Mouse (Mus musculus): ENCODE data around the gene Mark1. TPM values are rescaled to one million over a fixed set of nuclear protein-coding genes. Genes with fewer than 3 reads are reported as not detected.

Mark1 gene
- polyA plus RNA-seq, 1 experiment from 2014 or later, result 2.1 TPM

- WGBS, result 86% methylated on average over 11 of the region's 11 CpGs
- H3K4me1 ChIP-seq (replicated peaks; ENCODE audit: insufficient read depth, low read length), result no peaks in the 10 kb centered on the region
- no peaks in the 10 kb centered on the region for H3K36me3 ChIP-seq (ENCODE audit: insufficient read depth, low read length)
- ATAC-seq (replicated peaks; ENCODE audit: low FRiP score, low read depth) (no peak), DNase-seq (ENCODE audit: low spot score) (no peak)
- H3K4me2 ChIP-seq (ENCODE audit: low read length), result no peak overlapping the region
- H3K27ac ChIP-seq, result no peak overlapping the region
- no peak for TF ChIP-seq CTCF (IDR thresholded peaks at IDR 0.05; ENCODE audit: low read depth)
- H3K9ac ChIP-seq (ENCODE audit: low read depth, low read length), result no peak overlapping the region
- H3K9me3 ChIP-seq (replicated peaks; ENCODE audit: low read length), result no peaks in the 10 kb centered on the region
- H3K4me3 ChIP-seq (replicated peaks; ENCODE audit: low read depth, low read length), result no peak overlapping the region
- H3K27me3 ChIP-seq (ENCODE audit: insufficient read depth, low read length), result no peaks in the 10 kb centered on the region
Measured at GRCm38 (mm10) chr1:184951057-184951456, 48.3 kb downstream of the Mark1 start.

DNA sequence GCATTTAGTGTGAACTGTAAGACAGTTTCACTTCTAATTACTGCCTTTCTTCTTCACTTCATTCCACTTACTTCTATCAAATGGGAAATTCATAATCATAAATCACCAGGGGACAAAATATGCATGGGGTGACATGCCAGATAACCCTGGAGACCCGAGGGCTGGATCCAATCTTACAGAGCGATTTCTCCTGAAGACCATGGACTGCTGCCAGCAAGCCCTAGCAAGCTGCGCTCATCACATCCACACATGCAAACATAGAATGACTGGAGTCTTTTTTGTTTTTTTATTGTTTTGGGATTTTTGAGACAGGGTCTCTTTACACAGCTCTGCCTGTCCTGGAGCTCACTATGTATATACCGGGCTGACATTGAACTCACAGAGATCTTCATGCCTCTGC lies 61.3 kb downstream of the Mark1 start:
- H3K36me3 ChIP-seq (ENCODE audit: insufficient read depth, low read length), result no peaks in the 10 kb centered on the region
- H3K9ac ChIP-seq (ENCODE audit: low read depth, low read length), result no peak overlapping the region
- 66% methylated on average over 4 of the region's 4 CpGs for WGBS
- H3K27me3 ChIP-seq (ENCODE audit: insufficient read depth, low read length), result no peaks in the 10 kb centered on the region
- H3K9me3 ChIP-seq (replicated peaks; ENCODE audit: low read length), result no peaks in the 10 kb centered on the region
- peak; percentile 11 for DNase-seq (ENCODE audit: low spot score)
- no peak overlapping the region for H3K27ac ChIP-seq
- no peak for TF ChIP-seq CTCF (IDR thresholded peaks at IDR 0.05; ENCODE audit: low read depth)
- no peaks in the 10 kb centered on the region for H3K4me1 ChIP-seq (replicated peaks; ENCODE audit: insufficient read depth, low read length)
- ATAC-seq (replicated peaks; ENCODE audit: low FRiP score, low read depth), result no peak
- H3K4me3 ChIP-seq (replicated peaks; ENCODE audit: low read depth, low read length), result no peak overlapping the region
- H3K4me2 ChIP-seq (ENCODE audit: low read length), result no peak overlapping the region

GRCm38 (mm10) chr1:184935980-184936379 lies 63.4 kb downstream of the Mark1 start:
- H3K36me3 ChIP-seq (ENCODE audit: insufficient read depth, low read length), result no peaks in the 10 kb centered on the region
- WGBS, result 55% methylated on average over 5 of the region's 5 CpGs
- no peaks in the 10 kb centered on the region for H3K4me1 ChIP-seq (replicated peaks; ENCODE audit: insufficient read depth, low read length)
- no peak overlapping the region for H3K9ac ChIP-seq (ENCODE audit: low read depth, low read length)
- H3K4me2 ChIP-seq (ENCODE audit: low read length), result no peak overlapping the region
- H3K4me3 ChIP-seq (replicated peaks; ENCODE audit: low read depth, low read length), result no peak overlapping the region
- ATAC-seq (replicated peaks; ENCODE audit: low FRiP score, low read depth) (no peak), DNase-seq (ENCODE audit: low spot score) (no peak)
- H3K27ac ChIP-seq, result no peak overlapping the region
- no peaks in the 10 kb centered on the region for H3K27me3 ChIP-seq (ENCODE audit: insufficient read depth, low read length)
- no peaks in the 10 kb centered on the region for H3K9me3 ChIP-seq (replicated peaks; ENCODE audit: low read length)
- no peak for TF ChIP-seq CTCF (IDR thresholded peaks at IDR 0.05; ENCODE audit: low read depth)

GRCm38 (mm10) chr1:184935490-184935889 lies 63.9 kb downstream of the Mark1 start:
- H3K9ac ChIP-seq (ENCODE audit: low read depth, low read length), result no peak overlapping the region
- no peaks in the 10 kb centered on the region for H3K36me3 ChIP-seq (ENCODE audit: insufficient read depth, low read length)
- DNase-seq (ENCODE audit: low spot score), result no peak
- no peaks in the 10 kb centered on the region for H3K27me3 ChIP-seq (ENCODE audit: insufficient read depth, low read length)
- no peak for TF ChIP-seq CTCF (IDR thresholded peaks at IDR 0.05; ENCODE audit: low read depth)
- ATAC-seq (replicated peaks; ENCODE audit: low FRiP score, low read depth), result no peak
- no peak overlapping the region for H3K4me2 ChIP-seq (ENCODE audit: low read length)
- H3K4me3 ChIP-seq (replicated peaks; ENCODE audit: low read depth, low read length), result no peak overlapping the region
- H3K4me1 ChIP-seq (replicated peaks; ENCODE audit: insufficient read depth, low read length), result no peaks in the 10 kb centered on the region
- WGBS, result 64% methylated on average over 6 of the region's 6 CpGs
- no peak overlapping the region for H3K27ac ChIP-seq
- H3K9me3 ChIP-seq (replicated peaks; ENCODE audit: low read length), result no peaks in the 10 kb centered on the region

GRCm38 (mm10) chr1:184931097-184931496 lies 68.3 kb downstream of the Mark1 start:
- Histone ChIP-seq H3K27ac (no peak overlapping the region), H3K36me3 (ENCODE audit: insufficient read depth, low read length) (no peaks in the 10 kb centered on the region), H3K9me3 (replicated peaks; ENCODE audit: low read length) (no peaks in the 10 kb centered on the region), H3K4me2 (ENCODE audit: low read length) (no peak overlapping the region), H3K4me3 (replicated peaks; ENCODE audit: low read depth, low read length) (no peak overlapping the region), H3K9ac (ENCODE audit: low read depth, low read length) (no peak overlapping the region), H3K27me3 (ENCODE audit: insufficient read depth, low read length) (no peaks in the 10 kb centered on the region), H3K4me1 (replicated peaks; ENCODE audit: insufficient read depth, low read length) (no peaks in the 10 kb centered on the region)
- no peak for ATAC-seq (replicated peaks; ENCODE audit: low FRiP score, low read depth)
- WGBS, result 89% methylated on average over 6 of the region's 6 CpGs
- TF ChIP-seq CTCF (IDR thresholded peaks at IDR 0.05; ENCODE audit: low read depth), result no peak
- DNase-seq (ENCODE audit: low spot score), result no peak

- ATAC-seq (replicated peaks; ENCODE audit: low FRiP score, low read depth), result no peak
- H3K36me3 ChIP-seq (ENCODE audit: insufficient read depth, low read length), result no peaks in the 10 kb centered on the region
- no peak for DNase-seq (ENCODE audit: low spot score)
- no peaks in the 10 kb centered on the region for H3K4me1 ChIP-seq (replicated peaks; ENCODE audit: insufficient read depth, low read length)
- TF ChIP-seq CTCF (IDR thresholded peaks at IDR 0.05; ENCODE audit: low read depth), result no peak
- no peak overlapping the region for H3K9ac ChIP-seq (ENCODE audit: low read depth, low read length)
- H3K4me2 ChIP-seq (ENCODE audit: low read length), result no peak overlapping the region
- H3K27ac ChIP-seq, result no peak overlapping the region
- H3K4me3 ChIP-seq (replicated peaks; ENCODE audit: low read depth, low read length), result no peak overlapping the region
- no peaks in the 10 kb centered on the region for H3K27me3 ChIP-seq (ENCODE audit: insufficient read depth, low read length)
- no peaks in the 10 kb centered on the region for H3K9me3 ChIP-seq (replicated peaks; ENCODE audit: low read length)
- WGBS, result 69% methylated on average over 1 of the region's 1 CpGs
Measured at GRCm38 (mm10) chr1:184928382-184928781, 71.0 kb downstream of the Mark1 start.

- WGBS, result 94% methylated on average over 1 of the region's 1 CpGs
- H3K4me3 ChIP-seq (replicated peaks; ENCODE audit: low read depth, low read length), result no peak overlapping the region
- no peak overlapping the region for H3K9ac ChIP-seq (ENCODE audit: low read depth, low read length)
- H3K4me1 ChIP-seq (replicated peaks; ENCODE audit: insufficient read depth, low read length), result no peaks in the 10 kb centered on the region
- DNase-seq (ENCODE audit: low spot score) (no peak), ATAC-seq (replicated peaks; ENCODE audit: low FRiP score, low read depth) (no peak)
- H3K4me2 ChIP-seq (ENCODE audit: low read length), result no peak overlapping the region
- H3K27ac ChIP-seq, result no peak overlapping the region
- no peaks in the 10 kb centered on the region for H3K9me3 ChIP-seq (replicated peaks; ENCODE audit: low read length)
- no peak for TF ChIP-seq CTCF (IDR thresholded peaks at IDR 0.05; ENCODE audit: low read depth)
- no peaks in the 10 kb centered on the region for H3K27me3 ChIP-seq (ENCODE audit: insufficient read depth, low read length)
- no peaks in the 10 kb centered on the region for H3K36me3 ChIP-seq (ENCODE audit: insufficient read depth, low read length)
Measured at GRCm38 (mm10) chr1:184927911-184928310, 71.5 kb downstream of the Mark1 start.
